Mouse (Mus musculus) ES-E14 (cell line): ENCODE measurements around the gene Klhl1.

Experiments
- CHD2 ChIP-seq: IDR thresholded peaks from 2 replicates; pipeline ENCODE4 v1.6.1; 2014; ENCODE audit warnings: mild to moderate bottlenecking, low read depth, low read length, inconsistent platforms
- HCFC1 ChIP-seq: IDR thresholded peaks from 2 replicates; pipeline ENCODE4 v1.6.1; 2012; ENCODE audit warnings: low read length, inconsistent platforms, borderline replicate concordance; ENCODE audit not compliant: insufficient read depth
- MAFK ChIP-seq: IDR thresholded peaks from 2 replicates; pipeline ENCODE4 v1.6.1; 2014; ENCODE audit warnings: mild to moderate bottlenecking, low read depth, low read length, inconsistent platforms; ENCODE audit not compliant: insufficient read depth
- ZC3H11A ChIP-seq: IDR thresholded peaks from 2 replicates; pipeline ENCODE4 v1.6.1; 2012; ENCODE audit warnings: low read depth, mild to moderate bottlenecking, inconsistent platforms, low read length, borderline replicate concordance
- ZNF384 ChIP-seq: IDR thresholded peaks from 2 replicates; pipeline ENCODE4 v1.6.1; 2012; ENCODE audit warnings: low read depth, low read length, inconsistent platforms

GRCm38 (mm10) chr14:96499936-96500335 lies 19.0 kb downstream of the Klhl1 start:
- TF ChIP-seq MAFK (no peak), HCFC1 (no peak), ZNF384 (no peak), ZC3H11A (no peak), CHD2 (no peak)
